Comparison of ENCODE assay signal across 8 mouse cellular contexts in the genomic region with DNA sequence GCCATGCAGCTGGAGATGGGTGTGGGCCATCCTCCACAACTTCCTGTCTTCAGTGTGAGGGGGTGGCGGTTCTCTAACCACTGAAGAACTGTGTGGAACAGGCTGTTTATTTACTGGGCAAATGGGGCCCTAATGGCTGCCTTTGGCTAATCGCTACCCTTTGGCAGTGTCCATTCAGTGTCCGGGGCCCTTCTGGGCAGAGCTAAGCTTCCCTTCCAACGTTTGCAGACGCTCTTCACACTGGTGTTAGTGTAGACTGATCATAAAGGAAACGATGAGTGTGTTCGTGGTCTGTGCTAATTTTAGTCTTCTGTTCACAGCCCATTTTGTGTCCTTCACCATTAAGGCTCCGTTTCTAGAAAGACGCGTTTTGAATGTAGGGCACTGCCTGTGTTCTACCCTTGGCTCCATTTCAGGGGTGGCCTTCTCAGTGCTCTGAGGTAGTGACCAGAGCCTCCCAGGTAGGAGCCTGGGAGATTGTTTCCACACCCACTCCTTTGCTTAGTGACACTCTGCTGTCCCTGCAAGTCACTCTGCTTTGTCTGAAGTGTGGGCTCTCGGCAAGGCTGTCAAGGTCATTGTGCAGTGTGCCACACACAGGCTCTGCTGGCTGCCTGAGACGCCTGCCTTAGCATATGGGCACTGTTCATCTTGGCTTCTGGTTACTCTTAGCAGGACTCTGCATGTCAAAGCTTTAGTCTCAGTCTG. TPM values are rescaled to one million over a fixed set of nuclear protein-coding genes. Genes with fewer than 3 reads are reported as not detected.
DNase-seq lines count a peak whose midpoint lies in the region; ATAC-seq and TF ChIP-seq lines count a peak whose summit lies in the region.

No protein-coding gene starts in this region.

- no peaks in the 10 kb centered on the region for H3K36me3 ChIP-seq in heart, embryonic 16.5 days (ENCODE audit: control insufficient read depth, insufficient read depth)
- H3K36me3 ChIP-seq in limb, embryonic 15.5 days = no peaks in the 10 kb centered on the region
- no peaks in the 10 kb centered on the region for H3K36me3 ChIP-seq in myocyte (ENCODE audit: control insufficient read depth, insufficient read depth)

- ATAC-seq in heart, embryonic 16.5 days (replicated peaks; ENCODE audit: extremely low read depth, insufficient read depth, low FRiP score) = 0 out of 2 replicates have a peak, but pooled peaks have one; percentile 19
- no peak for ATAC-seq in limb, embryonic 15.5 days (ENCODE audit: insufficient number of reproducible peaks, low FRiP score, low TSS enrichment, low read depth)

- H3K4me3 ChIP-seq in left cerebral cortex, adult 2 months = 0 out of 2 replicates have a peak overlapping the region, but pooled peaks have one; percentile 9
- no peak overlapping the region for H3K4me3 ChIP-seq in heart, embryonic 16.5 days (ENCODE audit: low read length)
- H3K4me3 ChIP-seq in limb, embryonic 15.5 days = no peak overlapping the region
- H3K4me3 ChIP-seq in myocyte = peak overlapping the region; percentile 7

- no peak overlapping the region for H3ac ChIP-seq in myocyte (ENCODE audit: control insufficient read depth, insufficient read length)

- H3K4me1 ChIP-seq in heart, embryonic 16.5 days (ENCODE audit: control insufficient read depth, insufficient read depth, low read length) = peaks cover 75% of the 10 kb centered on the region
- H3K4me1 ChIP-seq in limb, embryonic 15.5 days = peaks cover 77% of the 10 kb centered on the region

- 34% methylated on average over 12 of the region's 12 CpGs for WGBS in heart, embryonic 16.5 days
- WGBS in limb, embryonic 15.5 days = 66% methylated on average over 12 of the region's 12 CpGs

- TF ChIP-seq POLR2A in myocyte (IDR thresholded peaks at IDR 0.05; ENCODE audit: insufficient read length, low read depth) = no peak

- no peak for TF ChIP-seq CTCF in left cerebral cortex, adult 2 months (IDR thresholded peaks at IDR 0.05)

- H3K27me3 ChIP-seq in heart, embryonic 16.5 days (ENCODE audit: control insufficient read depth, insufficient read depth, low read length) = no peaks in the 10 kb centered on the region
- H3K27me3 ChIP-seq in limb, embryonic 15.5 days = no peaks in the 10 kb centered on the region
- H3K27me3 ChIP-seq in myocyte (ENCODE audit: control insufficient read depth, insufficient read depth, insufficient read length) = no peaks in the 10 kb centered on the region

- no peaks in the 10 kb centered on the region for H3K9me3 ChIP-seq in heart, embryonic 16.5 days (replicated peaks; ENCODE audit: control insufficient read depth, low read length)
- no peaks in the 10 kb centered on the region for H3K9me3 ChIP-seq in limb, embryonic 15.5 days

- H3K79me2 ChIP-seq in myocyte (ENCODE audit: control insufficient read depth, insufficient read depth) = peaks cover 88% of the 10 kb centered on the region

- peak overlapping the region; percentile 83 for H3K27ac ChIP-seq in left cerebral cortex, adult 2 months
- peak overlapping the region; percentile 89 for H3K27ac ChIP-seq in heart, embryonic 16.5 days (ENCODE audit: low read length)
- H3K27ac ChIP-seq in limb, embryonic 15.5 days = peak overlapping the region; percentile 76

- peak overlapping the region; percentile 45 for H3K4me2 ChIP-seq in heart, embryonic 16.5 days (ENCODE audit: low read depth, low read length)
- H3K4me2 ChIP-seq in limb, embryonic 15.5 days = no peak overlapping the region
- H3K4me2 ChIP-seq in myocyte (ENCODE audit: low read depth) = peak overlapping the region; percentile 92

- intact Hi-C loops in left cerebral cortex, adult 2 months (cut with DNase I) = no loop called here

- DNase-seq in left cerebral cortex, adult 2 months (ENCODE audit: extremely low spot score in 1 of 2, low spot score in 2 of 2) = peak in 1 of 2 experiments; percentile 20
- no peak for DNase-seq in left cerebral cortex, adult 8-10 months (ENCODE audit: low spot score in 2 of 2)
- peak; percentile 55 to 60 for DNase-seq in cerebellum, postnatal 25 days
- DNase-seq in ovary, adult 18-20 months (ENCODE audit: low spot score) = no peak
- no peak for DNase-seq in Muller cell, postnatal 12 days (ENCODE audit: inconsistent ontology term)

- peak overlapping the region; percentile 62 for H3K9ac ChIP-seq in heart, embryonic 16.5 days (ENCODE audit: low read length)
- H3K9ac ChIP-seq in limb, embryonic 15.5 days = no peak overlapping the region

TF ChIP-seq in myocyte, 11 proteins besides CTCF, POLR2A, EP300 and RAD21:
- TF ChIP-seq TCF3 (IDR thresholded peaks at IDR 0.05; ENCODE audit: insufficient read length, low read depth) (no peak), USF1 (IDR thresholded peaks at IDR 0.05; ENCODE audit: low read depth) (no peak), MYOD1 (IDR thresholded peaks at IDR 0.05; ENCODE audit: control insufficient read depth in 1 of 3, insufficient read length in 2 of 3, low read depth in 2 of 3) (no peak), REST (IDR thresholded peaks at IDR 0.05; ENCODE audit: insufficient read depth, insufficient read length) (no peak), CEBPB (IDR thresholded peaks at IDR 0.05; ENCODE audit: insufficient read depth, poor library complexity, severe bottlenecking) (no peak), MYOG (IDR thresholded peaks at IDR 0.05; ENCODE audit: control insufficient read depth in 1 of 3, insufficient read depth in 1 of 3, insufficient read length in 2 of 3, low read depth in 2 of 3) (no peak), E2F4 (IDR thresholded peaks at IDR 0.05; ENCODE audit: insufficient read depth) (no peak), SRF (IDR thresholded peaks at IDR 0.05; ENCODE audit: control insufficient read depth, insufficient read length, low read depth) (no peak), TCF12 (IDR thresholded peaks at IDR 0.05; ENCODE audit: insufficient read depth, poor library complexity, severe bottlenecking) (no peak), MAX (IDR thresholded peaks at IDR 0.05; ENCODE audit: low read depth) (no peak)

RNA-seq across cellular contexts. Expression of gene Ptpn1, which starts 11.2 kb away (rescaled TPM):
- 10 to 100 TPM; 52.0 to 69.0 TPM for total RNA-seq in left cerebral cortex, adult 2 months (2021)
- 10 to 100 TPM; 40.0 to 54.9 (median 50.1) TPM for total RNA-seq in left cerebral cortex, adult 8-10 months (2022)
- polyA plus RNA-seq in heart, embryonic 16.5 days (2015; fragmentation: Nextera tagmentation; extraction: Ambion mirVana) = 44.7 and 50.8 TPM in 2 replicates
- polyA plus RNA-seq in limb, embryonic 15.5 days (2015; fragmentation: Nextera tagmentation; extraction: Ambion mirVana) = 50.2 and 55.6 TPM in 2 replicates
- polyA plus RNA-seq in myocyte (2012; fragmentation: generic; extraction: Trizol) = 45.0 TPM

Comparison
In these comparisons a context has a peak if more than half of its experiments do, and no peak if none do; other contexts are left out.
1. DNase-seq: peak in cerebellum, postnatal 25 days (2 of 2); none in left cerebral cortex, adult 8-10 months (0 of 2), ovary, adult 18-20 months (single experiment) and Muller cell, postnatal 12 days (single experiment).
2. H3K4me3 ChIP-seq: peak in left cerebral cortex, adult 2 months (single experiment) and myocyte (single experiment); none in heart, embryonic 16.5 days (single experiment) and limb, embryonic 15.5 days (single experiment).
3. Peak in every context shown above with its lines, with median percentiles within 50 percentile points of each other: H3K27ac ChIP-seq.